Mouse (Mus musculus) liver, adult 2 months (tissue): ENCODE results near the gene Med16. TPM values are rescaled to one million over a fixed set of nuclear protein-coding genes. Genes with fewer than 3 reads are reported as not detected.

Experiments
- DNase-seq: peaks from one replicate; pipeline ENCODE4 v3.0.0-alpha.2; 2011; ENCODE audit warnings: low read depth, low spot score; ENCODE audit errors: extremely low read depth
- H3K27ac ChIP-seq: fragments of 200-500 bp; replicated peaks from 2 replicates; pipeline ENCODE4 v1.5.1; 2012; ENCODE audit warnings: low read depth, mild to moderate bottlenecking, control low read depth, inconsistent platforms, low read length; ENCODE audit not compliant: insufficient read depth
- H3K27me3 ChIP-seq: fragments of 200-500 bp; 2 replicates; pipeline ENCODE4 v1.6.1; 2012; ENCODE audit warnings: mild to moderate bottlenecking, moderate library complexity, low read length, inconsistent platforms; ENCODE audit not compliant: control insufficient read depth, insufficient read depth
- H3K36me3 ChIP-seq: fragments of 200-500 bp; 2 replicates; pipeline ENCODE4 v1.6.1; 2012; ENCODE audit warnings: low read length, inconsistent platforms; ENCODE audit not compliant: control insufficient read depth, insufficient read depth
- H3K4me1 ChIP-seq: fragments of 200-500 bp; 2 replicates; pipeline ENCODE4 v1.6.1; 2011; ENCODE audit warnings: low read length; ENCODE audit not compliant: control insufficient read depth, insufficient read depth
- H3K4me3 ChIP-seq: fragments of 200-500 bp; 2 replicates; pipeline ENCODE4 v1.5.1; 2011; ENCODE audit warnings: low read depth, mild to moderate bottlenecking, control low read depth, low read length, moderate library complexity; ENCODE audit not compliant: insufficient read depth
- H3K79me2 ChIP-seq: fragments of 200-500 bp; 2 replicates; pipeline ENCODE4 v1.6.1; 2012; ENCODE audit warnings: inconsistent platforms, mild to moderate bottlenecking, low read length, moderate library complexity; ENCODE audit not compliant: control insufficient read depth, insufficient read depth
- H3K9ac ChIP-seq: fragments of 200-500 bp; 2 replicates; pipeline ENCODE4 v1.6.1; 2012; ENCODE audit warnings: low read depth, mild to moderate bottlenecking, control low read depth, inconsistent platforms, low read length
- CTCF ChIP-seq: fragments of 200-500 bp; IDR thresholded peaks from 2 replicates; pipeline ENCODE4 v1.5.1; 2011; ENCODE audit warnings: low read depth, low read length, control low read depth
- POLR2A ChIP-seq: fragments of 200-500 bp; IDR thresholded peaks from 2 replicates; pipeline ENCODE4 v1.6.1; 2011; ENCODE audit warnings: low read length, control low read depth; ENCODE audit not compliant: insufficient read depth; ENCODE audit errors: extremely low read depth
- WGBS: fragments of 180-500 bp; shearing (Covaris S2); methylation state at CpG from one replicate; pipeline ENCODE4 v1.1.7; 2018; 5-methylcytosine and 5-hydroxymethylcytosine counted together
- polyA plus RNA-seq: library from polyadenylated mRNA; depleted of rRNA; stranded (reverse); fragments of >200 nt; gene quantifications from 2 replicates; pipeline ENCODE4 v1.2.3, GENCODE M21; 2012
- total RNA-seq: library from RNA; depleted of rRNA; stranded (reverse); fragments of >200 nt; gene quantifications from 2 replicates; pipeline ENCODE4 v1.2.3, GENCODE M21; 2014

Med16 gene
- total and polyA plus RNA-seq, 2 experiments = 5.9 to 29.9 TPM

DNA sequence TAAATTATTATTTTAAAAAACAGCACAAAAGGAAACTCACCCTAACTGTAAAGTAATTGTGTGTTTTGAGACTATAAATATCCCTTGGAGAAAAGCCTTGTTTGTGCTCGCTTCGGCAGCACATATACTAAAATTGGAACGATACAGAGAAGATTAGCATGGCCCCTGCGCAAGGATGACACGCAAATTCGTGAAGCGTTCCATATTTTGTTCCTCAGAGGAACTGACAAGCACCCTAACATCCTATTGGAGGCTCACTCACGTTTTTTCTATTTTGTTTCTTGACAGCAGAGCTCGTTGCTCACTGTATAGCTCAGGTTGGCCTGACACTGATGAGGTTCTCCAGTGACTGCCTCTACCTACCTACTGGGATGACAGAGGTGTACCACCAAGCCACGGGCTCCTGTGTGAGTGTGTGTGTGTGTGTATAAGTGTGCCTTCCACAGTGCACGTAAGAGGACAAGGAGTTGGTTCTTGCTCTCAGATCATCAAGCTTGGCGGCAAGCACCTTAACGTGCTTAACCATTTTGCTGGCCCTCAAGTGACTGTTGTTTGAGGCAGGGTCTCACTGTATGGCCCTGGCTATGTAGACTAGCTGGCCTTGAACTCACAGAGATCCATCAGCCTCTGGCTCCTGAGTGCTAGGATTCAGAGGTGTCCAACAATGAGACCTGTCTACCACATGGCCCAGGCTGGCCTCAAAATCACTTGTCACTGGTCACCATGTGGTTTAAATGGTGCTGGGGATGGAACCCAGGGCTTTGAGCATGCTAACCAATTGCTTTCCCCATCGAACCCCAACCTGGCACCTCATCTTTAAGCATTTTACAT, 584 bp upstream of the Med16 start:
- Histone ChIP-seq H3K4me1 (no peaks in the 10 kb centered on the region), H3K27me3 (no peaks in the 10 kb centered on the region), H3K36me3 (no peaks in the 10 kb centered on the region), H3K79me2 (no peaks in the 10 kb centered on the region), H3K9ac (no peak overlapping the region), H3K4me3 (no peak overlapping the region; the same call in 1 of the 2 replicates), H3K27ac (0 out of 2 replicates have a peak overlapping the region, but pooled peaks have one; percentile 3)
- no peak for TF ChIP-seq CTCF
- no peak for TF ChIP-seq POLR2A
- WGBS = 27% methylated on average over 14 of the region's 14 CpGs
- peak; percentile 77 for DNase-seq

DNA sequence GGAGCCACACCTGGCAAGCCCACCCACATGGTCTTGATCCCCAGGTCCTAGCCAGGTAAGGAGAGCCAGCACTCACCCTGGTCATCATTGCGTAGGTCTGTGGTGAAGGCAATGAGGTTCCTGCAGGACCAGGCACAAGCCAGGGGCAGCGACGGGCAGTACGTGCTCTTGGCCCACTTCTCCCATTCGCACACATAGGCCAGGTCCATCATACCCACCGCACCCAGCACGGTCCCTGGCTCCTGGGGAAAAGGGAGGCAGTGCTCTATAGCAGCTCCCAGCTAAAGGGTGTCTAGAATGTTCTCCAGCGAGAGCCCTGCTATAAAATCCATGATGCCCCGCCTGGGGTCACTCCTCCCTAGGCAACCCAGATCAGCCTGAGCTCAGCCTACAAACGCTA, 1.3 kb downstream of the Med16 start:
- DNase-seq = no peak
- no peak for TF ChIP-seq POLR2A
- no peak for TF ChIP-seq CTCF
- no peaks in the 10 kb centered on the region for H3K36me3 ChIP-seq
- no peaks in the 10 kb centered on the region for H3K4me1 ChIP-seq
- H3K79me2 ChIP-seq = no peaks in the 10 kb centered on the region
- no peak overlapping the region for H3K4me3 ChIP-seq
- H3K27me3 ChIP-seq = no peaks in the 10 kb centered on the region
- no peak overlapping the region for H3K27ac ChIP-seq
- WGBS = 95% methylated on average over 10 of the region's 10 CpGs
- no peak overlapping the region for H3K9ac ChIP-seq

GRCm38 (mm10) chr10:79906712-79907111, 2.0 kb downstream of the Med16 start:
- no peak for DNase-seq
- no peak overlapping the region for H3K4me3 ChIP-seq
- 98% methylated on average over 9 of the region's 9 CpGs for WGBS
- TF ChIP-seq CTCF (no peak), POLR2A (no peak)
- no peaks in the 10 kb centered on the region for H3K27me3 ChIP-seq
- no peak overlapping the region for H3K27ac ChIP-seq
- H3K79me2 ChIP-seq = no peaks in the 10 kb centered on the region
- no peaks in the 10 kb centered on the region for H3K4me1 ChIP-seq
- no peak overlapping the region for H3K9ac ChIP-seq
- H3K36me3 ChIP-seq = no peaks in the 10 kb centered on the region

DNA sequence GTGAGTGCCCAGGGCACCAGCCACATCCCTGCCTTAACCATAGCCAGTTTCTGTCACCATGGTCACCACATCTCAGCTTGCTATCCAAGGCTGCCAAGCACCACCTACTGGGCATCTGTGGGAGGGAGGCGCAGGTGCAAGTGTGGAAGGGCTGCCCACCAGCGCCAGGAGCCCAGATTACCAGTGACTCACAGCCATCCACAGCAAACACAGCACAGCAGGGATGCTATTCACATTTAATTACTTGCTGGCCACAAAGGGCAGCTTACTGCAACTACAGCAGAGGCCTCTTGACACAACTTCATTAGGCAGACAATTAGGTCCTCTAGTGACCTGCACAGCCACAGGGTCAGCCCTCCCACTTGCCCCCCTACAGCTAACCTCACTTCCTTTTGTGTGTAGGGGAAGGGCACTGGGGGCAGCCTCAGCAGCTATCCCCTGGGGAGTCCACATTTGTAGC, 7.7 kb downstream of the Med16 start:
- TF ChIP-seq POLR2A (no peak), CTCF (peak; percentile 45)
- 82% methylated on average over 2 of the region's 2 CpGs for WGBS
- H3K36me3 ChIP-seq = no peaks in the 10 kb centered on the region
- peaks cover 3% of the 10 kb centered on the region; the same call in 1 of the 2 replicates for H3K79me2 ChIP-seq
- H3K27me3 ChIP-seq = no peaks in the 10 kb centered on the region
- H3K27ac ChIP-seq = no peak overlapping the region
- peaks cover 13% of the 10 kb centered on the region for H3K4me1 ChIP-seq
- H3K4me3 ChIP-seq = no peak overlapping the region
- DNase-seq = no peak
- H3K9ac ChIP-seq = no peak overlapping the region

DNA sequence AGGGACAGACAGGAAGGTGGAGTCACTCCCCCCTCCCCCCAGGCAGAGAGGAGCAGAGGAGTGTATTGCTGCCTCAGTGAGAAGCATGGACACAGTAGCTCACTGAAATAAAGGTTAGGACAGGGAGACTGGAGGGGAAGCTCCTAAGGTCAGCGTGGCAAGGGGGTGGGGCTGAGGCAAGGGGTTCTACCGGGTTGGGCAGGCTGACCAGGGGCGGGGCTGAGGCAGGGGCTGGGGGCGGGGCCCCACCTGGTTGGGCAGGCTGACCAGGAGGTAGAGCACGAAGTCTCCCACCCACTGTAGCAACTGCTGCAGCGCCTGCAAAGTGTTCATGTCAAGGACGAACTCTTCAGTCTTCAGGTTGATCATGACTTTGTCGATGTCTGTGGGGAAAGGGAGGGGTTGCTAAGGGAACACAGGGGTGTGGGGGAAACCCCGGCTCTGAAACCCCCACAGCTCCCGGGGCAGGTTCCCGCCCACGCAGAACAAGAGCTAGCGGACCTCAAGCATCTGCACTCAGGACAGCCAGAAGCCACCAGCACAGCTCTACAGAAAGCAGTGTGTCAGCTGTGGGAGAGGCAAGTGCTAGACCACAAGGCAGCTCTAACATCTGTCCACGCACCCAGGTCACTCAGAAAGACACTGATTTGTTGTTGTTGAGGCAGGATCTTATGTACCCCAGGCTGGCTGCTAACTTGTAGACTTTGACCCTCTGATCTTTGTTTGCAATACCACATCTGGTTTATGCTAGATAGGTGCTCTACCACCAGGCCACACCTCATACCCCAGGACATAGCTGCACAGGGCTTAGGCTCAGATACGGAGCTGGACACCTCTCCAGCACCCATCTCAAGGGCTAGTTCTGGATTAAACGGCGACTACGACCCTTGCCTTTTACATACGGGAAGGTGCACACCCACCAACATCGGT, 11.1 kb downstream of the Med16 start:
- peaks cover 3% of the 10 kb centered on the region; the same call in 1 of the 2 replicates for H3K79me2 ChIP-seq
- no peak for TF ChIP-seq POLR2A
- TF ChIP-seq CTCF = no peak
- H3K27ac ChIP-seq = peak overlapping the region; percentile 76
- H3K4me3 ChIP-seq = peak overlapping the region; percentile 53
- peaks cover 13% of the 10 kb centered on the region for H3K4me1 ChIP-seq
- 25% methylated on average over 20 of the region's 20 CpGs for WGBS
- H3K27me3 ChIP-seq = no peaks in the 10 kb centered on the region
- H3K9ac ChIP-seq = peak overlapping the region; percentile 66
- H3K36me3 ChIP-seq = no peaks in the 10 kb centered on the region
- peak; percentile 82 for DNase-seq
